Mouse (Mus musculus) bone marrow, adult 2 months (tissue): ENCODE data around the gene Fcgr2b. TPM values are rescaled to one million over a fixed set of nuclear protein-coding genes. Genes with fewer than 3 reads are reported as not detected.

Experiments used
- H3K27ac ChIP-seq: fragments of 200-500 bp; 2 replicates; pipeline ENCODE4 v1.5.1; 2012; ENCODE audit warnings: low read depth, mild to moderate bottlenecking, control low read depth, inconsistent platforms, low read length; ENCODE audit not compliant: control insufficient read depth, poor library complexity, insufficient read depth
- H3K4me1 ChIP-seq: fragments of 200-500 bp; 2 replicates; pipeline ENCODE4 v1.6.1; 2011; ENCODE audit warnings: low read length; ENCODE audit not compliant: control insufficient read depth, insufficient read depth
- H3K4me3 ChIP-seq: fragments of 200-500 bp; replicated peaks from 2 replicates; pipeline ENCODE3; 2011; ENCODE audit warnings: mild to moderate bottlenecking, low read depth, low read length, control low read depth; ENCODE audit not compliant: control insufficient read depth
- CTCF ChIP-seq: fragments of 200-500 bp; IDR thresholded peaks from 2 replicates; pipeline ENCODE4 v1.5.1; 2011; ENCODE audit warnings: low read length, control low read depth; ENCODE audit not compliant: control insufficient read depth, insufficient read depth
- POLR2A ChIP-seq: fragments of 200-500 bp; IDR thresholded peaks from 2 replicates; pipeline ENCODE4 v1.6.1; 2011; ENCODE audit warnings: low read depth, mild to moderate bottlenecking, control low read depth, low read length, borderline replicate concordance; ENCODE audit not compliant: control insufficient read depth
- WGBS: fragments of 180-500 bp; shearing (Covaris S2); methylation state at CpG from one replicate; pipeline ENCODE4 v1.1.7; 2018; 5-methylcytosine and 5-hydroxymethylcytosine counted together
- polyA plus RNA-seq: library from polyadenylated mRNA; stranded (reverse); fragments of >200 nt; gene quantifications from 2 replicates; pipeline ENCODE4 v1.2.4, GENCODE M21; 2011; ENCODE audit warnings: low replicate concordance; ENCODE audit not compliant: missing spikeins, insufficient read depth, insufficient read length

The Fcgr2b gene
- polyA plus RNA-seq, result 23.0 and 75.4 TPM in 2 replicates

DNA sequence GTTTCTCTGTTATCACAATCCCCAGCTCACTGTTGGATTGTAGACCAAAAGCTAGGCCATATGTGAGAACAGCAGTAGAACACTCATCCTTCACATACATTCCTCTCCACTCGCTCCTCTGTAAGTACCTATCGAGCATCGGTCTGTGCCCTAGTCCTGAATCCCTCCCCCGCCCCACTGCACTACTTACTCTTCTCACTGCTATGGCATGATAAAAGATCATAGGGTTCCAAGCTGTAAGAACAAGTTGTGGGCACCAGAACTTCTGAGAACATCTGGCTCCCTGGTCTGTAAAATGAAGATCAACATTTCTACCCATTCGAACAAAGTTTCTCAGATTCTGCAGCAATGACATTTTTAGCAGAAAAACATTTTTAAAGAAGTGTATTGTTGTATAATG, at the start of gene Fcgr2b:
Fcgr2b (minus strand) TSS at position 101 of the 400 bp plus-strand sequence.
- peak within 1 kb of the TSS; percentile 91 for H3K27ac ChIP-seq
- no peak for TF ChIP-seq POLR2A
- TF ChIP-seq CTCF, result no peak
- H3K4me1 ChIP-seq, result peaks cover 13% of the 10 kb centered on the region
- 59% methylated on average over 5 of the region's 5 CpGs for WGBS
- peak within 1 kb of the TSS; percentile 95 for H3K4me3 ChIP-seq

DNA sequence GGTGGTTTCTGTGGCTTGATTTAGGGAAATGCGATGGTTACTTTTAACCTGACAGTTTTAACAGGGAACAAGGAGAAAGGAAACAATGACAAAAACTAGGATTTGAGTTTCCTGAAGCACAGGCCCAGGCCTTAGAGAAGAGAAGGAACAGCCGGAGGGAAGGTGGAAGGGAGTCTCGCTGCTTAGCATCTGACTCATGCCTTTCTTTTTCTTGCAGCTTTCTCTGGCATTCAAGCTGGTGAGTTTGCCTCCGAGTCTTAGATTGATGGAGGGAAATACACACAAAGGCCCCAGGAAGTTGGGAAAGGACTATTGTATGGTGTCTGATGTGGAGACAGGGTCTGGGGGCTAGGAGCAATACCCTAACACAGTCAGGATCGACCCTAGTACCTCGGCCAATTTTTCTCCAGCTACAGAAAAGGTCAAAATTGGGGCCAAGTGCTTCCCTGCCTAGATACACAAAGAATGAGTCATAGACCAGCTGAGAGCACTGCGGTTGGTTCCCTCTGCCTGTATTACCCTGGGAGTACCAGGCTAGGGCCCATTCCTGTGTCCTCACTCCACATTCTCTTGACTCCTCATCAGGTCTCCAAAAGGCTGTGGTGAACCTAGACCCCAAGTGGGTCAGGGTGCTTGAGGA, 43.1 kb upstream of the Fcgr2b start:
- peak overlapping the region; percentile 27 for H3K4me3 ChIP-seq
- WGBS, result 58% methylated on average over 7 of the region's 7 CpGs

GRCm38 (mm10) chr1:171018737-171019136, 42.4 kb upstream of the Fcgr2b start, which contains the start of gene Fcgr4:
Fcgr4 (plus strand) TSS chr1:171018920.
- TF ChIP-seq POLR2A (no peak), CTCF (no peak)
- Histone ChIP-seq H3K27ac (peak within 1 kb of the TSS; percentile 96), H3K4me1 (peaks cover 1% of the 10 kb centered on the region; the same call in 1 of the 2 replicates), H3K4me3 (peak within 1 kb of the TSS; percentile 27)
- WGBS, result 30% methylated on average over 2 of the region's 2 CpGs

More for the DNA sequence above, 43.1 kb upstream of the Fcgr2b start:
- H3K27ac ChIP-seq, result peak overlapping the region; percentile 10; the same call in 1 of the 2 replicates
- TF ChIP-seq POLR2A, result no peak
- no peak for TF ChIP-seq CTCF
- peaks cover 1% of the 10 kb centered on the region; the same call in 1 of the 2 replicates for H3K4me1 ChIP-seq

GRCm38 (mm10) chr1:171017468-171018158, 41.3 kb upstream of the Fcgr2b start:
- WGBS, result 41% methylated on average over 6 of the region's 6 CpGs
- Histone ChIP-seq H3K4me3 (peak overlapping the region; percentile 41), H3K27ac (peak overlapping the region; percentile 96), H3K4me1 (peaks cover 1% of the 10 kb centered on the region; the same call in 1 of the 2 replicates)
- no peak for TF ChIP-seq CTCF
- no peak for TF ChIP-seq POLR2A

- Histone ChIP-seq H3K4me1 (peaks cover 1% of the 10 kb centered on the region; the same call in 1 of the 2 replicates), H3K4me3 (peak overlapping the region; percentile 2), H3K27ac (peak overlapping the region; percentile 96)
- 38% methylated on average over 6 of the region's 6 CpGs for WGBS
- no peak for TF ChIP-seq CTCF
- TF ChIP-seq POLR2A, result no peak
Measured at GRCm38 (mm10) chr1:171016676-171017356, 40.5 kb upstream of the Fcgr2b start.

- 47% methylated on average over 4 of the region's 4 CpGs for WGBS
- Histone ChIP-seq H3K4me1 (peaks cover under 1% of the 10 kb centered on the region; the same call in 1 of the 2 replicates), H3K4me3 (no peak overlapping the region), H3K27ac (no peak overlapping the region)
- TF ChIP-seq POLR2A (no peak), CTCF (no peak)
Measured at GRCm38 (mm10) chr1:171011733-171012132, 35.4 kb upstream of the Fcgr2b start.

DNA sequence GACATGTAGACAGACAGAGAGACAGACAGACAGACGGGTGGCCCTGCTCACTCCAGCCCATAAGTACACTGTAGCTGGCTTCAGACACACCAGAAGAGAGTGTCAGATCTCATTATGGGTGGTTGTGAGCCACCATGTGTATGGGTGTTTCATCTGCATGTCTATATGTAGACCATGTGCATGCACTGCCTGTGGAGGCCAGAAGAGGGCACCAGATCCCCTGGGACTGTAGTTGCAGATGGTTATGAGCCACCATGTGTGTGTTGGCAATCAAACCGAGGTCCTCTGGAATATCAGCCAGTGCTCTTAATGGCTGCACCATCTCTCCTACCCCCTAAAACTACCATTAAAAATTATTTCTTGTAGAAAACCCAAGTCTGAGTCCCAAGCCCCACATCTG, 30.6 kb upstream of the Fcgr2b start:
- peak overlapping the region; percentile 83 for H3K27ac ChIP-seq
- 75% methylated on average over 2 of the region's 2 CpGs for WGBS
- TF ChIP-seq POLR2A (no peak), CTCF (peak; percentile 77)
- no peak overlapping the region for H3K4me3 ChIP-seq
- peaks cover 2% of the 10 kb centered on the region; the same call in 1 of the 2 replicates for H3K4me1 ChIP-seq

GRCm38 (mm10) chr1:171006335-171006734, 30.0 kb upstream of the Fcgr2b start:
- no peak for TF ChIP-seq POLR2A
- TF ChIP-seq CTCF, result no peak
- peaks cover 2% of the 10 kb centered on the region; the same call in 1 of the 2 replicates for H3K4me1 ChIP-seq
- WGBS, result 25% methylated on average over 4 of the region's 4 CpGs
- H3K27ac ChIP-seq, result peak overlapping the region; percentile 83; the same call in 1 of the 2 replicates
- no peak overlapping the region for H3K4me3 ChIP-seq
